Mouse (Mus musculus) kidney, adult 11 months (tissue): ENCODE results near the gene Ifitm1.
"Not testable (repeated sequence)": the region's sequence is repeated elsewhere in the genome, so short reads cannot be mapped to it uniquely, and the experiment has no call there.

Experiments
- DNase-seq: peaks from one replicate; pipeline ENCODE4 v3.0.0; 2022

The Ifitm1 gene

GRCm38 (mm10) chr7:140951051-140951450 lies 16.0 kb upstream of the Ifitm1 start:
- peak; percentile 60 for DNase-seq

GRCm38 (mm10) chr7:140951765-140952164 lies 15.3 kb upstream of the Ifitm1 start:
- DNase-seq = no peak

GRCm38 (mm10) chr7:140952441-140952840 lies 14.6 kb upstream of the Ifitm1 start:
- no peak for DNase-seq

- no peak for DNase-seq
These were observed 13.9 kb upstream of the Ifitm1 start for GRCm38 (mm10) chr7:140953133-140953532.

GRCm38 (mm10) chr7:140953800-140954732 lies 13.0 kb upstream of the Ifitm1 start:
- no peak for DNase-seq

GRCm38 (mm10) chr7:140954733-140955071 lies 12.3 kb upstream of the Ifitm1 start:
- DNase-seq = no peak

GRCm38 (mm10) chr7:140955342-140955741 lies 11.7 kb upstream of the Ifitm1 start:
- no peak for DNase-seq

- DNase-seq = peak; percentile 92
These were observed 11.1 kb upstream of the Ifitm1 start, which contains the start of the genes Gm45717 and Ifitm2 for GRCm38 (mm10) chr7:140955758-140956555. Gene Gm45717 (minus strand): TSS chr7:140955937. Gene Ifitm2 (minus strand): TSS chr7:140955987.

- DNase-seq = no peak
These were observed 10.5 kb upstream of the Ifitm1 start for GRCm38 (mm10) chr7:140956556-140956869.

- DNase-seq = no peak
These were observed 7.7 kb upstream of the Ifitm1 start for GRCm38 (mm10) chr7:140959181-140959901.

GRCm38 (mm10) chr7:140960026-140960425 lies 7.0 kb upstream of the Ifitm1 start:
- no peak for DNase-seq

- no peak for DNase-seq
These were observed 5.6 kb upstream of the Ifitm1 start for GRCm38 (mm10) chr7:140961416-140961815.

GRCm38 (mm10) chr7:140962733-140963132 lies 4.3 kb upstream of the Ifitm1 start:
- no peak for DNase-seq

GRCm38 (mm10) chr7:140967862-140968591 lies 1.0 kb downstream of the Ifitm1 start:
- no peak for DNase-seq

- not testable (repeated sequence) for DNase-seq
These were observed 1.7 kb downstream of the Ifitm1 start for GRCm38 (mm10) chr7:140968710-140969109.

GRCm38 (mm10) chr7:140970931-140971330 lies 3.9 kb downstream of the Ifitm1 start:
- no peak for DNase-seq

GRCm38 (mm10) chr7:140971479-140972171 lies 4.6 kb downstream of the Ifitm1 start:
- peak; percentile 44 for DNase-seq

- no peak for DNase-seq
These were observed 6.6 kb downstream of the Ifitm1 start for GRCm38 (mm10) chr7:140973396-140974165.

GRCm38 (mm10) chr7:140974940-140975339 lies 7.9 kb downstream of the Ifitm1 start:
- DNase-seq = no peak

GRCm38 (mm10) chr7:140975465-140975864 lies 8.4 kb downstream of the Ifitm1 start:
- DNase-seq = no peak

- DNase-seq = not testable (repeated sequence)
These were observed 9.7 kb downstream of the Ifitm1 start for GRCm38 (mm10) chr7:140976720-140977119.
